Mouse (Mus musculus): ENCODE data around the gene Creb3l1.

The Creb3l1 gene

DNA sequence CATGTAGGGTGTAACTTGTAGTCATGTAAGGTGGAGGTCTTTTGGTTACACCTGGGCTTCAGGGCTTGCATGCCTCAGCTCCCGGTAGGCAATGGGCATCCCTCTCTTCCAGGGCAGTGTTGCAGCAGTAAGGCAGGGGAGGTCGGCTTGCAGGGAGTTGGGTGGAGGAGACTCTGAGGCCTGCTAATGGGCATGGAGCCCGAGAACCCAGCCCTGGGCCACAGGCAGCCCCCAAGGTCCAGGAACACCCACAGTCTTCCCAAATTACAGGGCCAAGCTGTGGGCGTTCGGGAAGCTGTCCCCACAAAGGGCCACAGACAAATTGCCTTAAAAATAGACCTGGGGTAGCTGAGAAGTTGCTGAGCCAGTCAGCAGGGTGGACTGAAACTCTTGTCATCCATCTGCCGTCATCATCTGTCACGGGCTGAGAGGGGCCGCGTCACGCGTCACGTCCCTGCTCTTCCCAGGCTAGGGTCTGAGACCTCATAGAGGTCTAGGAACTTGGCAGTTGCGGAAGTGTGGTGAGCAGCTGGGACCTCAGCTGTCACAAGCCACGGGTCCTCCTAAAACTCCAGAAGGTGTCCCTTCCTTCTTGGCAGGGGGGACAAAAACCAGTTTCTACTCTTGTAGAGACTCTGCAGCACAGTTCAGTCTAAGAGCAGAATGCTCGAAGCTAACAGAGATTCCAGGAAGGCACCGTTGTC lies 26.2 kb downstream of the Creb3l1 start:
- DNase-seq (ENCODE audit: low spot score) = no peak

GRCm38 (mm10) chr2:91996006-91996405 lies 28.3 kb downstream of the Creb3l1 start:
- DNase-seq (ENCODE audit: low spot score) = no peak

GRCm38 (mm10) chr2:91993409-91993808 lies 30.9 kb downstream of the Creb3l1 start:
- DNase-seq (ENCODE audit: low spot score) = no peak

- DNase-seq (ENCODE audit: low spot score) = no peak
These were observed 34.6 kb downstream of the Creb3l1 start for GRCm38 (mm10) chr2:91989750-91990149.

GRCm38 (mm10) chr2:91987542-91987941 lies 36.8 kb downstream of the Creb3l1 start:
- peak; percentile 94 for DNase-seq (ENCODE audit: low spot score)

GRCm38 (mm10) chr2:91986071-91986470 lies 38.2 kb downstream of the Creb3l1 start:
- DNase-seq (ENCODE audit: low spot score) = peak; percentile 78

DNA sequence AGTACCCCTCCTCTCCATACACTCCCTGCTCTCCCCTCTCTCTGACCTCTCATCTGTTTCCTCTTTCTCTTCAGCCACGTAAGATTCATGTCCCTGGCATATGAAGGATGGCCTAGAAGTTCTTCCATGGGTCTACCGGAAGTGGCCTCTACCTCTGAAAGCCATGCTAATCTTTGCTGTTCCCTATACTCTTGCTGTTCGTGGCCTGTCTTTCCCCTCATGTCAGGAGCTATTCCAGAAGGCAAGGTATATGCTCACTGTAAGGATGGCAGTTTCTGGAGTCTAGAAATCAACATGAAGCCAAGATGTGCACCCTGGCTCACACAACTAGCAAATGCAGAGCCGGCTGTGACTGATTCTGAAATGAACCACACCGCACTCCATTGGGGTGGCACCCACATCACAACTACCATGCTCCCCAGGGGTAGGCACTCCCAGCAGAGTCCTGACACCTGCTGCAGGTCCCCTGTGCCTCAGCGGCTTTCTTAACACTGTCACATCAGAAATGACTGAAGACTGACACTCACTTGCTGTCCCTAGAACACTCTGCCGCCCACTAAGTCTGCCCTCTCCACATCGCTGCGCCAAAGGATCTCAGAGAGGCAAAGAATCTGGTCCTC lies 39.3 kb downstream of the Creb3l1 start:
- DNase-seq (ENCODE audit: low spot score) = no peak

DNA sequence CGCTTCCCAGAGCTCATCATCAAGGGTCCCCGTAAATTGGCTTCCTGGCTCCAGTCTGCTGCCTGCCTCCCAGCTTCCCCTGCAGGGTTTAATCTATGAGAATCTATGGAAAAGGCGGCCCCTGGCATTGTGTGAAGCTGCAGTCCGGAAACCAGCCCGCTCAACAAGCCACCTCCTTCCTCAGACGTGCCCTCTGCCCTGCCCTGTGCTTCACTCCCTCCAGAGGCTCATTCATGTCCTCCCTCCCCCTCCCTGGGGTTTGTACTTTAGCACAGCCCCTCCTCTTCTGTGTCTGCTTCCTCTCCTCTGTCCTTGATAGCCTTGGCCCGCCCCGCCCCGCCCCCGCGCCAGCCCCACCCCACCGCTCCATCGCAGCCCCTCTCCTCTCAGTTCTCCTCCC lies 39.9 kb downstream of the Creb3l1 start:
- DNase-seq (ENCODE audit: low spot score) = peak; percentile 83

DNA sequence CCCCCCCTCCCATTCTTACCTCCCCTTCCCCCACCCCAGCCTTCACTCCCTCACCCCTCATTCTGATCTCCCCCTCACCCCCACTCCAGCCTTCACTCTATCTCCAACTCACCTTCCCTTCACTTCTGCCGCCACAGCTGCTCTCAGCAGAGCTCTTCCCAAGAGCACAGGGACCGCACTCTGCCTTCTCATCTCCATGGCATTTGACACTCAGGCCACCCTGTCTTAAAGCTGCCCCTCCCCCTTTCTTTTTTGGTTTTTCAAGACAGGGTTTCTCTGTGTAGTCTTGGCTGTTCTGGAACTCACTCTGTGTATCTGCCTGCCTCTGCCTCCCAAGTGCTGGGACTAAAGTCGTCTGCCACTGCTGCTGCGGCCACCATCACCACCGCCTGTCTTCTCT lies 43.5 kb downstream of the Creb3l1 start:
- no peak for DNase-seq (ENCODE audit: low spot score)

- DNase-seq (ENCODE audit: low spot score) = no peak
These were observed 44.1 kb downstream of the Creb3l1 start for GRCm38 (mm10) chr2:91980245-91980644.

GRCm38 (mm10) chr2:91978547-91978946 lies 45.8 kb downstream of the Creb3l1 start:
- DNase-seq (ENCODE audit: low spot score) = no peak

- no peak for DNase-seq (ENCODE audit: low spot score)
These were observed 46.3 kb downstream of the Creb3l1 start for GRCm38 (mm10) chr2:91977960-91978359.

DNA sequence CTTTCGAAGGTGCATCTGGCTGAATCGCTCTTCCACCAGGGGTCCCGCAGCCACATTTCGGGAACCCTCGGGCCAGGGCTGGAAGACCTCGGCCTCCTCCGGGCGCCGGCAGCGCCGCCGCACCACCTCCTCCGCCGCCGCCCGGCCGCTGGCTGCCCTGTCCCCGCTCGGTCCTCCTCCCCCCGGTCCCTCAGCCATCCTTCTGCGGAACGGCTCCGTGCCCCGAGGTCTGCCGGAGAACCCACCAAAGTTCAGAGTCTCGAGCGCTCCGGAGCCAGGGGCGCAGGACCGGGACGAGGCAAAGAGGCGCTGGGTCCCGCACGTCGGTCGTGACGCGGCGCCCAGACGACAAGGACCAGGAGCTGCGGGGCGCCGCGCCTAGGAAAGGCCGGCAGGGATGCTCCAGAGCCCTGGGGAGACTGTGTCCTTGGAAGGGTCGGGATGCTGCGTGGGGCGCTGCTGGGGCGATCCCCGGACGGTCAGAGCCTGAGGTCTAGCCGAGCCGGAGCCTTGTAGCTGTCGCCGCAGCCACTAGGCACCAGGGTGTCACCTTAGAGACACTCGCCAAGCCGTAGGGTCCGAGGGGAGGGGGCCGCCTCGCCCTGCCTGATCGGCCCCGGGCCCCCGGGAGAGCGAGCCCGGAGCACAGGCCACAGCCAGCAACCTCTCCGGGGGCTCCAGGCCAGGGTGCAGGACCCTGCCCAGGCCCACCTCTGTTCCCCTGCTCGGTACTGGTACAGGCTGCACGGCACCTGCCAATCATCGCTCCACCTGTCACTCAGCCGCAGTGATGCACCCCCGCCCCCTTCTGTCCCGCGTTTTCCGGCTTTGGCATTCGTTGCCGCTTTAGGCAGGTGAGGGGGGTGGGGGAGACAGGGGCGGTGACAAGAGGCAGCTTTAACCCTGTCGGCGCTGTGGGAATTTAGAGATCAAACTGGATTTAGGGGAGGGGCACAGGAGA lies 48.4 kb downstream of the Creb3l1 start, which contains the start of gene Dgkz:
Gene Dgkz, minus strand, starts transcription at position 284 of the 961 bp plus-strand sequence.
- no peak for DNase-seq (ENCODE audit: low spot score)

- no peak for DNase-seq (ENCODE audit: low spot score)
These were observed 50.7 kb downstream of the Creb3l1 start for GRCm38 (mm10) chr2:91973416-91974135.

DNA sequence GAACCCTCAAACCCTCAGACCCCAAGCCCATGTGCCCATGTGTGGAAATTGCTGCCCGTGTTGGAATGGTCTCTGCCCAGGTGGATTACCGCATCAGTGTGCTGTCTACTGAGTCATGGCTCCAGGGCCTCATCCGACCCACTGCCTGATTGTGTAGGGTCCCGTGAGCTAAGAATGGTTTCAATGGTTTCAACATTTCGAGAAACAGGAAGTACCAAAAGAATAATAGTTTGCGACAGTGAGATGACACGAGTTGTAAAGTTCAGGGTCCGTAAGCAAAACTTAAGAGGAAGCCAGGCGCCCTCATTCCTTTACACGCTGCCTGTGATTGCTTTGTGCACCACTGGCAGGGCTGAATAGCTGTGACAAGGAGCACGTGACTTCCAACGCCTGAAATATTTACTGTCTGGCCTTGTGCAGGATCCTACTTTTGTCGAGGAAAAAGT lies 52.2 kb downstream of the Creb3l1 start:
- no peak for DNase-seq (ENCODE audit: low spot score)

GRCm38 (mm10) chr2:91971231-91972097 lies 52.8 kb downstream of the Creb3l1 start:
- no peak for DNase-seq (ENCODE audit: low spot score)

- DNase-seq (ENCODE audit: low spot score) = no peak
These were observed 56.3 kb downstream of the Creb3l1 start for GRCm38 (mm10) chr2:91967962-91968361.

- DNase-seq (ENCODE audit: low spot score) = no peak
These were observed 57.9 kb downstream of the Creb3l1 start for GRCm38 (mm10) chr2:91966367-91966766.

- DNase-seq (ENCODE audit: low spot score) = no peak
These were observed 58.9 kb downstream of the Creb3l1 start for GRCm38 (mm10) chr2:91965417-91965816.

DNA sequence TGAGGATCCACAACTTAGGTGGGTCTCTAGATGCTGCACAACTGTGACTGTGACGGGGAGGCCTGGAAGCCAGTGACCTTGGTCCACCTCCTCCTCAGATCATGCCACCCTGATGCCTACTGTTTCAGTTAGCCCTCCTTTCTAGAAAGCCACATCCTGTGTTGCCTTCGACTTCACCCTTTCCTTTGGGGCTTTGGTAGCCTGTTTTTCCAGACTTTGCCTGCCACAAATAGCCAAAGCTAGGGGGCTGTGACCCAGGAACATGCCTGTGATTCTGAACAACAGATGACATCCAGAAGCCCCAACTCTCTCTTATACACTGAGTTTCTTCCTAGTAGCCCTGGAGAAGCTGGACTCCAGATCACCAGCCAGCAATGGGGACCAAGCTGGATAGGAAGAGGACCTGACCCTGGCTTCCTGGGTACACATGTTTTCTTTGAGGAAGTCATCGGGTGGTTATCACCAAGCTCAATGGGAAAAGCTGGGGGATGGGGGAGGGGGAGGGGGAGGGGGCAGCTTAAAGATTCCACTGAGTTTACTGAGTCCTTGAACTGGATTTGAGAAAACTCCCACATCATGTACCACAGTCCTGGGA lies 59.6 kb downstream of the Creb3l1 start:
- DNase-seq (ENCODE audit: low spot score) = no peak

All from retina, embryonic 14.5 days (tissue).